Comparison of ENCODE assay signal across 17 mouse cellular contexts in genomic region chrX:71434860-71435259, GRCm38 (mm10). TPM values are rescaled to one million over a fixed set of nuclear protein-coding genes. Genes with fewer than 3 reads are reported as not detected.
DNase-seq lines count a peak whose midpoint lies in the region; ATAC-seq lines count a peak whose summit lies in the region.
"Had no signal": no experiment of that assay in that cellular context is flagged by ENCODE, and none has a peak within 500 bp of the region (broad histone marks: within the 10 kb centered on the region; RNA-seq: fewer than 3 reads in every experiment).

No protein-coding gene starts in this region.

- WGBS in forebrain, embryonic 13.5 days, result 10% methylated on average over 8 of the region's 8 CpGs
- 36% methylated on average over 8 of the region's 8 CpGs for WGBS in midbrain, embryonic 11.5 days
- WGBS in intestine, embryonic 16.5 days, result 73% methylated on average over 8 of the region's 8 CpGs

- 0 out of 2 replicates have a peak overlapping the region, but pooled peaks have one; percentile 10 for H3K27ac ChIP-seq in forebrain, embryonic 13.5 days
- H3K27ac ChIP-seq in midbrain, embryonic 11.5 days (ENCODE audit: low read depth, low read length), result no peak overlapping the region
- H3K27ac ChIP-seq in intestine, embryonic 16.5 days (ENCODE audit: low read length), result no peak overlapping the region
- H3K27ac ChIP-seq: embryonic facial prominence, embryonic 15.5 days; limb, embryonic 15.5 days; stomach, postnatal 0 days had no signal

- H3K36me3 ChIP-seq in forebrain, embryonic 13.5 days (ENCODE audit: poor library complexity, severe bottlenecking), result no peaks in the 10 kb centered on the region
- H3K36me3 ChIP-seq in midbrain, embryonic 11.5 days (ENCODE audit: control insufficient read depth, insufficient read depth, low read length), result no peaks in the 10 kb centered on the region
- no peaks in the 10 kb centered on the region for H3K36me3 ChIP-seq in intestine, embryonic 16.5 days (ENCODE audit: control insufficient read depth, insufficient read depth, low read length)
- H3K36me3 ChIP-seq: embryonic facial prominence, embryonic 15.5 days; limb, embryonic 15.5 days had no signal

- H3K9ac ChIP-seq in forebrain, embryonic 13.5 days, result no peak overlapping the region
- H3K9ac ChIP-seq in midbrain, embryonic 11.5 days (ENCODE audit: low read length), result no peak overlapping the region
- H3K9ac ChIP-seq in intestine, embryonic 16.5 days (ENCODE audit: low read depth, low read length), result no peak overlapping the region
- H3K9ac ChIP-seq: embryonic facial prominence, embryonic 15.5 days; limb, embryonic 15.5 days had no signal

- peaks cover 11% of the 10 kb centered on the region; the same call in 1 of the 2 replicates for H3K4me1 ChIP-seq in forebrain, embryonic 13.5 days
- H3K4me1 ChIP-seq in midbrain, embryonic 11.5 days (ENCODE audit: control insufficient read depth, insufficient read depth, low read length), result peaks cover 4% of the 10 kb centered on the region; the same call in 1 of the 2 replicates
- no peaks in the 10 kb centered on the region for H3K4me1 ChIP-seq in intestine, embryonic 16.5 days (ENCODE audit: control insufficient read depth, insufficient read depth, low read length)
- H3K4me1 ChIP-seq: embryonic facial prominence, embryonic 15.5 days; limb, embryonic 15.5 days had no signal

- H3K4me3 ChIP-seq in forebrain, embryonic 13.5 days, result no peak overlapping the region
- H3K4me3 ChIP-seq in midbrain, embryonic 11.5 days (ENCODE audit: low read depth, low read length), result no peak overlapping the region
- no peak overlapping the region for H3K4me3 ChIP-seq in intestine, embryonic 16.5 days (ENCODE audit: low read length)
- H3K4me3 ChIP-seq: embryonic facial prominence, embryonic 15.5 days; limb, embryonic 15.5 days had no signal

- H3K9me3 ChIP-seq in forebrain, embryonic 13.5 days (replicated peaks), result no peaks in the 10 kb centered on the region
- no peaks in the 10 kb centered on the region for H3K9me3 ChIP-seq in midbrain, embryonic 11.5 days (ENCODE audit: control insufficient read depth, low read length)
- no peaks in the 10 kb centered on the region for H3K9me3 ChIP-seq in intestine, embryonic 16.5 days (ENCODE audit: control insufficient read depth, low read length)
- H3K9me3 ChIP-seq: embryonic facial prominence, embryonic 15.5 days; limb, embryonic 15.5 days had no signal

- no peak overlapping the region for H3K4me2 ChIP-seq in forebrain, embryonic 13.5 days
- no peak overlapping the region for H3K4me2 ChIP-seq in midbrain, embryonic 11.5 days
- H3K4me2 ChIP-seq in intestine, embryonic 16.5 days (ENCODE audit: low read depth, low read length), result no peak overlapping the region
- H3K4me2 ChIP-seq: embryonic facial prominence, embryonic 15.5 days; heart, embryonic 11.5 days; limb, embryonic 15.5 days had no signal

- peak; percentile 72 to 81 for DNase-seq in adrenal gland, adult (ENCODE audit: inconsistent age in 2 of 2, low spot score in 1 of 2)
- DNase-seq in adrenal gland, adult 18-20 months (ENCODE audit: low spot score in 2 of 2), result no peak
- peak; percentile 41 for DNase-seq in adrenal gland, postnatal 25 days
- DNase-seq in midbrain, embryonic 11.5 days (ENCODE audit: low spot score, missing footprints), result no peak
- no peak for DNase-seq in thymus, postnatal 10 days (ENCODE audit: low spot score in 2 of 2)
- DNase-seq in kidney, postnatal 36 days, result no peak
- DNase-seq: cerebellum, adult 18-20 months; kidney, adult 11 months; layer of hippocampus, adult 9-11 months; right cerebral cortex, postnatal 14 days had no signal

- no peaks in the 10 kb centered on the region for H3K27me3 ChIP-seq in forebrain, embryonic 13.5 days
- peaks cover 3% of the 10 kb centered on the region; the same call in 1 of the 2 replicates for H3K27me3 ChIP-seq in midbrain, embryonic 11.5 days (ENCODE audit: control insufficient read depth, insufficient read depth, low read length)
- H3K27me3 ChIP-seq in intestine, embryonic 16.5 days (replicated peaks; ENCODE audit: control insufficient read depth, insufficient read depth, low read length), result no peaks in the 10 kb centered on the region
- H3K27me3 ChIP-seq: embryonic facial prominence, embryonic 15.5 days; limb, embryonic 15.5 days had no signal

- ATAC-seq in forebrain, embryonic 13.5 days, result peak; percentile 83; the same call in 1 of the 2 replicates
- ATAC-seq in midbrain, embryonic 11.5 days (ENCODE audit: low FRiP score), result peak; percentile 67
- ATAC-seq in intestine, embryonic 16.5 days, result no peak
- ATAC-seq: activated CD4-positive, CD25-positive, alpha-beta regulatory T cell, adult 4 months had no signal

RNA-seq across cellular contexts. Expression of gene Cd99l2, which starts 57.8 kb away (rescaled TPM):
- total RNA-seq in adrenal gland, adult 18-20 months (2021), result 10 to 100 TPM; 84.8 to 90.4 TPM
- total RNA-seq in adrenal gland, postnatal 25 days (2021), result 72.9 and 80.4 TPM in 2 replicates
- 43.2 and 49.0 TPM in 2 replicates for polyA plus RNA-seq in forebrain, embryonic 13.5 days (2015; fragmentation: Nextera tagmentation; extraction: Ambion mirVana)
- 28.3 and 28.7 TPM in 2 replicates for polyA plus RNA-seq in midbrain, embryonic 11.5 days (2014; fragmentation: Nextera tagmentation; extraction: Ambion mirVana)
- 22.0 and 22.6 TPM in 2 replicates for polyA plus RNA-seq in intestine, embryonic 16.5 days (2015; fragmentation: Nextera tagmentation; extraction: Ambion mirVana)

Comparison
In these comparisons a context has a peak if more than half of its experiments do, and no peak if none do; other contexts are left out.
1. DNase-seq: peak in adrenal gland, adult (2 of 2) and adrenal gland, postnatal 25 days (single experiment); none in adrenal gland, adult 18-20 months (0 of 2), midbrain, embryonic 11.5 days (single experiment), thymus, postnatal 10 days (0 of 2) and kidney, postnatal 36 days (0 of 2).